Mouse (Mus musculus) stomach, postnatal 0 days (tissue): ENCODE results near the gene Fcrls. TPM values are rescaled to one million over a fixed set of nuclear protein-coding genes. Genes with fewer than 3 reads are reported as not detected.

ENCODE experiments used
- ATAC-seq: fragments of 200-750 bp; cut with Nextera tagmentation; 2 replicates; pipeline ENCODE4 v1.8.0; 2017; ENCODE audit not compliant: low FRiP score, low TSS enrichment
- DNase-seq: peaks from one replicate; pipeline ENCODE4 v3.0.0-alpha.2; 2016; ENCODE audit warnings: low spot score
- H3K27ac ChIP-seq: fragments of 300-500 bp; sonication (generic); replicated peaks from 2 replicates; pipeline ENCODE4 v1.5.1; 2014; ENCODE audit warnings: mild to moderate bottlenecking, control low read depth
- H3K27me3 ChIP-seq: fragments of 300-500 bp; sonication (generic); 2 replicates; pipeline ENCODE4 v1.6.1; 2014; ENCODE audit warnings: low read length; ENCODE audit not compliant: control insufficient read depth, insufficient read depth
- H3K36me3 ChIP-seq: fragments of 300-500 bp; sonication (generic); 2 replicates; pipeline ENCODE4 v1.6.1; 2014; ENCODE audit warnings: low read length, mixed read lengths; ENCODE audit not compliant: control insufficient read depth, insufficient read depth
- H3K4me1 ChIP-seq: fragments of 300-500 bp; sonication (generic); replicated peaks from 2 replicates; pipeline ENCODE4 v1.6.1; 2014; ENCODE audit warnings: antibody characterized with exemption; ENCODE audit not compliant: control insufficient read depth, insufficient read depth
- H3K4me2 ChIP-seq: fragments of 300-500 bp; sonication (generic); replicated peaks from 2 replicates; pipeline ENCODE4 v1.6.1; 2014; ENCODE audit warnings: low read depth, mild to moderate bottlenecking, control low read depth, moderate library complexity
- H3K4me3 ChIP-seq: fragments of 300-500 bp; sonication (generic); 2 replicates; pipeline ENCODE4 v1.5.1; 2014; ENCODE audit warnings: low read depth, low read length, control low read depth
- H3K9ac ChIP-seq: fragments of 300-500 bp; sonication (generic); 2 replicates; pipeline ENCODE4 v1.6.1; 2014; ENCODE audit warnings: mild to moderate bottlenecking, low read length, control low read depth, mixed read lengths
- H3K9me3 ChIP-seq: fragments of 300-500 bp; sonication (generic); 2 replicates; pipeline ENCODE4 v1.6.1; 2016; ENCODE audit warnings: low read length; ENCODE audit not compliant: control insufficient read depth
- CTCF ChIP-seq: IDR thresholded peaks from 2 replicates; pipeline ENCODE4 v1.5.1; 2016; ENCODE audit warnings: antibody characterized with exemption, low read depth, mild to moderate bottlenecking, moderate library complexity
- EP300 ChIP-seq: optimal IDR thresholded peaks from 2 replicates; pipeline ENCODE3; 2016; ENCODE audit warnings: antibody characterized with exemption
- WGBS: fragments of 180-500 bp; shearing (Covaris S2); extraction: QIAGEN DNeasy Blood & Tissue Kit; methylation state at CpG from one replicate; pipeline ENCODE4 v1.1.7; 2014; 5-methylcytosine and 5-hydroxymethylcytosine counted together
- polyA plus RNA-seq: library from polyadenylated mRNA; unstranded; fragments of >200 nt; fragmentation: Nextera tagmentation; extraction: Ambion mirVana; gene quantifications from 2 replicates; pipeline ENCODE4 v1.2.1, GENCODE M21; 2015

Gene Fcrls
- 8.0 TPM in 2 replicates for polyA plus RNA-seq

DNA sequence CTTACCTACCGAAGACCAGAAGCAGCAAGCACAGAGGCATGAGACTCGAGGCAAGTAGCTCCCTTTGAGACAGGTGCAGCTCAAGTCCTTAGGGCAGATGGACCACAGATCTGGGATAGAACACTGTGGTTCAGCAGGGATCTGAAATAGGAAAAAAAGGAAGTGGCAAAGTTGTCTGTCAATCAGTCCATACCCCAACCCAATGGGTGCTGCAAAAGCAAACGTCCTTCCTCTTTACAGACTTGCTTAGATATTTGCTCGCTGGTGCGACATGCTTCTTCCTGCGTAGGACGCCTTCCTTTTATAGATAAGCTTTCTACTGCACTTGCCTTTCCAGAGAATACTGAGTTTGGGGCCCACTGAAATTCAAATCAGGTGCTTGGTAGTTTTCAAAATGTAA is at the start of gene Fcrls:
Gene Fcrls, minus strand, starts transcription at position 303 of the 400 bp plus-strand sequence.
- TF ChIP-seq EP300 (no peak), CTCF (no peak)
- no peaks in the 10 kb centered on the region for H3K9me3 ChIP-seq
- H3K36me3 ChIP-seq: no peaks in the 10 kb centered on the region
- H3K4me2 ChIP-seq: no peak within 1 kb of the TSS
- ATAC-seq (no peak), DNase-seq (no peak)
- no peak within 1 kb of the TSS for H3K4me3 ChIP-seq
- 83% methylated on average over 7 of the region's 7 CpGs for WGBS
- no peaks in the 10 kb centered on the region for H3K4me1 ChIP-seq
- no peak within 1 kb of the TSS for H3K9ac ChIP-seq
- no peak within 1 kb of the TSS for H3K27ac ChIP-seq
- H3K27me3 ChIP-seq: no peaks in the 10 kb centered on the region

DNA sequence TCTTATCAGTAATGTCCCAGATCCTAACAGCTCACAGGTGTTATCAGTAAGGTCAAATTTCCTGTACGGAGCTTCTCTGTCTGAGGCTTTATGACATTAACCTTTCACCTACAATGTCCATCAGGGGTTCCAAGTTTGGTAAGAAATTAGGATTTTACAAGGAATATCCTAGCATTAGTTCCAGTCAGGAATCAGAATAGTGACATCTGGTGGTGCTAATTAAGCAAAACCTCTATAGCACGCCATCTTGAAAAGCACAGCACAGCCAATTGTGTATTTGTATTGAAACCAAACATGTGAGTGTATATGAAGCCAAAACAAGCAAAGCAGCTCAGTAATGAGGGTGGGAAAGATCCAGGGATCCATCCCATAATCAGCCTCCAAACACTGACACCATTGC is 46.4 kb upstream of the Fcrls start:
- Histone ChIP-seq H3K36me3 (no peaks in the 10 kb centered on the region), H3K9ac (no peak overlapping the region), H3K9me3 (no peaks in the 10 kb centered on the region), H3K4me3 (no peak overlapping the region), H3K4me1 (no peaks in the 10 kb centered on the region), H3K27ac (no peak overlapping the region), H3K4me2 (no peak overlapping the region), H3K27me3 (no peaks in the 10 kb centered on the region)
- ATAC-seq: no peak
- 54% methylated on average over 2 of the region's 2 CpGs for WGBS
- no peak for DNase-seq
- TF ChIP-seq CTCF (peak; percentile 63), EP300 (no peak)

- Histone ChIP-seq H3K4me3 (no peak overlapping the region), H3K9me3 (no peaks in the 10 kb centered on the region), H3K4me1 (no peaks in the 10 kb centered on the region), H3K36me3 (no peaks in the 10 kb centered on the region), H3K27me3 (no peaks in the 10 kb centered on the region), H3K4me2 (no peak overlapping the region), H3K27ac (no peak overlapping the region), H3K9ac (no peak overlapping the region)
- TF ChIP-seq CTCF (no peak), EP300 (no peak)
- WGBS: 73% methylated on average over 5 of the region's 5 CpGs
- ATAC-seq (no peak), DNase-seq (no peak)
Measured at GRCm38 (mm10) chr3:87299901-87300300, 36.4 kb upstream of the Fcrls start.

DNA sequence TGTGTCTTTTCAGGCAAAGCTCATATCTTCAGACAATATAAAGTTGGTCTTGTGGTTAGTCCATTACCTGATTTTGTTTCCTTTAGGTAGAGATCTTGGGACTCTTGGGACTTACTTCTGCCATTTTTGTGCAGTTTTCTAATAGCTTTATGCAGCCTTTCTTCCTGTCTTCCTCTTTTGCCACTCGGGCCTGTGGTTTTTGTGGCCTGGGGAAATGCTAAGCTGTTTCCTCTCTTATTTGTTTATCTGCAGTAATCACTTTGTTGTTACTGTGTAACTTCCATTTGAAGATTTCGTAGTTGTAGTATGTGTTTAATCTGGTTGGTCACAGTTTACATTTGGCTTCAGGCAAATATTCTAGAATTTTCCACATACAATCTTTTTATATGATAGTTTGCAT is 10.8 kb upstream of the Fcrls start:
- 46% methylated on average over 2 of the region's 2 CpGs for WGBS
- ATAC-seq (no peak), DNase-seq (no peak)
- Histone ChIP-seq H3K27me3 (no peaks in the 10 kb centered on the region), H3K36me3 (no peaks in the 10 kb centered on the region), H3K9ac (no peak overlapping the region), H3K27ac (no peak overlapping the region), H3K9me3 (no peaks in the 10 kb centered on the region), H3K4me2 (no peak overlapping the region), H3K4me1 (no peaks in the 10 kb centered on the region), H3K4me3 (no peak overlapping the region)
- no peak for TF ChIP-seq CTCF
- no peak for TF ChIP-seq EP300

DNA sequence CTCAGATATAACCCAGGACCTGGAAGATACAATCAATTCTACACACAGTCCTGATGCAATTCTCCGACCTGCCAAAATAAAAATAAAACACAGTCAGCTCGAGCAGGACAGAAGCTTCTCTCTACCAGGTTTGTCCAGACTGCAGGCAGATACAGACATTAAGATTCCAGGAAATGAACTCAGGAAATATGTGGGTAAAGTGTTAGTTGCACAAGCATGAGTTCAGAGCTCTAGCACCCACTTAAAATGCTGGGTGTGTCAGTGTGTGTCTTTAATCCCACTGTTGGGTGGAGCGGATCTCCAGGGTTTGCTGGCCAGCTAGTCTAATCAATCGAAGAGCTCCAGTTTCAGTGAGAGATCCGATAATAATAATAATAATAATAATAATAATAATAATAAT is 3.0 kb upstream of the Fcrls start:
- Histone ChIP-seq H3K36me3 (no peaks in the 10 kb centered on the region), H3K9me3 (no peaks in the 10 kb centered on the region), H3K9ac (no peak overlapping the region), H3K4me2 (no peak overlapping the region), H3K27ac (no peak overlapping the region), H3K27me3 (no peaks in the 10 kb centered on the region), H3K4me3 (no peak overlapping the region), H3K4me1 (no peaks in the 10 kb centered on the region)
- WGBS: 70% methylated on average over 5 of the region's 5 CpGs
- ATAC-seq (no peak), DNase-seq (no peak)
- TF ChIP-seq CTCF: no peak
- no peak for TF ChIP-seq EP300

DNA sequence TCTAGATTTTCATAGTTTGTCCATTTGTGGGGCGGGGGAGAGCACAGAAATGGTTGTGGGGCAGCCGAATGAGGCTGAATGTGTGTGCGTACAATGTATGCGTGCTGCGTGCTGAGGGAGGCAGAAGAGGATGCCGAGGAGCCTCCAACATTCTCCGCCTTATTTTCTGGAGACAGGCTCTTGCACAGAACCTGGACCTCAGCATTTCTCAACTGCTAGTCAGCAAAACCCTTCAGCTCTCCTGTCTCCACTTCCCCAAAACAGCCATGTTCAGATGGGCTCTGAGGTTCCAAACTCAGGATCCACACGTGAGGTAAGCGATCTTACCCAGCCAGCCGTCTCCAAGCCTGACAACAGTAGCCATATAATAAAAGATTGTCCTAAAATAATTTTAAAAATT is 8.3 kb downstream of the Fcrls start:
- H3K27me3 ChIP-seq: no peaks in the 10 kb centered on the region
- no peaks in the 10 kb centered on the region for H3K9me3 ChIP-seq
- 84% methylated on average over 10 of the region's 10 CpGs for WGBS
- no peak overlapping the region for H3K4me2 ChIP-seq
- DNase-seq: no peak
- no peak overlapping the region for H3K27ac ChIP-seq
- H3K4me3 ChIP-seq: no peak overlapping the region
- no peaks in the 10 kb centered on the region for H3K4me1 ChIP-seq
- TF ChIP-seq CTCF (no peak), EP300 (no peak)
- no peaks in the 10 kb centered on the region for H3K36me3 ChIP-seq
- ATAC-seq: no peak
- H3K9ac ChIP-seq: no peak overlapping the region
